Mouse (Mus musculus): ENCODE data around the gene Psme4. TPM values are rescaled to one million over a fixed set of nuclear protein-coding genes. Genes with fewer than 3 reads are reported as not detected.

The Psme4 gene
- total RNA-seq (2023), result 74.7 TPM

GRCm38 (mm10) chr11:30771267-30771903, at the start of gene Psme4:
TSS of gene Psme4 (plus strand) at chr11:30771726.

GRCm38 (mm10) chr11:30885171-30885871, 113.8 kb downstream of the Psme4 start, which contains the start of the genes Gpr75 and Asb3:
TSS of gene Gpr75 (plus strand) at chr11:30885358.
TSS of gene Asb3 (plus strand) at chr11:30885416.

Other genes starting within 250 kb of the Psme4 start
- 0.70 TPM for gene Acyp2, start 122.1 kb upstream of the Psme4 start, total RNA-seq (2023)
- 0.26 TPM for gene Gpr75, start 113.6 kb downstream of the Psme4 start, total RNA-seq (2023)
- gene Asb3, start 113.7 kb downstream of the Psme4 start, total RNA-seq (2023), result 17.0 TPM
- gene Erlec1, start 182.6 kb downstream of the Psme4 start, total RNA-seq (2023), result 29.5 TPM
- 1.7 TPM for gene Chac2, start 214.6 kb downstream of the Psme4 start, total RNA-seq (2023)

All from CD4-positive naive resting alpha-beta T cell, adult 76 days (primary cell).